Mouse (Mus musculus) splenic B cell, adult 2 months (primary cell): Measurements from ENCODE around the gene Ccdc187.

Experiments
- DNase-seq: peaks from one replicate; pipeline ENCODE4 v3.0.0-alpha.2; 2011; ENCODE audit warnings: low read depth, low spot score
- H3K27me3 ChIP-seq: 2 replicates; pipeline ENCODE4 v1.6.1; 2012; ENCODE audit warnings: mild to moderate bottlenecking, low read length, moderate library complexity, mixed read lengths; ENCODE audit not compliant: control insufficient read depth, poor library complexity, insufficient read depth, severe bottlenecking
- H3K36me3 ChIP-seq: 2 replicates; pipeline ENCODE4 v1.6.1; 2012; ENCODE audit warnings: mild to moderate bottlenecking, low read length, moderate library complexity, mixed read lengths; ENCODE audit not compliant: control insufficient read depth, poor library complexity, insufficient read depth, severe bottlenecking

Ccdc187 gene

DNA sequence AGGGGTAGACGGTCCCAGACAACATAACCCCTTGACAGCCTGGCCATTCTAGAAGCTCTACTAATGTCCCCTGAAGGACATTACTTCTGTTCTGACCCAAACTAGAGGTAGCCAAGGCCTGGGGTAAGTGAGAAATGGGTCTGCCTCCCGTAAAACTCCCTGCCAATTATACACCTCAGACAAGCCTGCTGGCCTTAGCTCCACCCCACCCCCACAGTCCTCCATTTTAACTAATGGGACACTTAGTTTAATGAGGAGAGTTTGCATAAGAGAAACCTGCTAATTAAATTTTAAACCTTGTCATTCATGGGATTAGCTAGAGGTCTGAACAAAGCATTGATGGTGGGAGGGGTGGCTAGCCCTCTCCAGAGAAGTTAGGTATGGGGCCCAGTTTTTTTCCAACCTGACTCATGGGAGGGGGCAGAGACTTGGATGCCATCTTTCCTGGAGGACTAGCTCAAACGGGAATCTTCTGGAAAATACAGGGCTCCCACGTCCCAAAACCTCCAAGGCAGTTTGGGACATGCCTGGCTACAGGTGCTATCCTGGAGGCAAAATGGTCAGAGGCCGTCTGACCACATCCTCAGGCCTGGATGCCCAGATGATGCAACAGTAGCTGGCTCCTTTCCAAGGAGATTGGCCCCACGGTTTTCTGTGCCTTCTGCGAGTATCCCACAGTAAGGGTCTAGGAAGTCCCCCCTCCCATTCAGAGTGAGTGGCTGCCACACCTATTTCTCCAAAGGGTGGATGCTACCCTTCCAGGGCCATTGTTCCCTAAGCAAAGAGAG lies 99.6 kb downstream of the Ccdc187 start:
- DNase-seq, result no peak
- Histone ChIP-seq H3K27me3 (no peaks in the 10 kb centered on the region; the same call in 1 of the 2 replicates), H3K36me3 (no peaks in the 10 kb centered on the region)
